8 mouse cellular contexts compared by ENCODE assay signal in the genomic region with DNA sequence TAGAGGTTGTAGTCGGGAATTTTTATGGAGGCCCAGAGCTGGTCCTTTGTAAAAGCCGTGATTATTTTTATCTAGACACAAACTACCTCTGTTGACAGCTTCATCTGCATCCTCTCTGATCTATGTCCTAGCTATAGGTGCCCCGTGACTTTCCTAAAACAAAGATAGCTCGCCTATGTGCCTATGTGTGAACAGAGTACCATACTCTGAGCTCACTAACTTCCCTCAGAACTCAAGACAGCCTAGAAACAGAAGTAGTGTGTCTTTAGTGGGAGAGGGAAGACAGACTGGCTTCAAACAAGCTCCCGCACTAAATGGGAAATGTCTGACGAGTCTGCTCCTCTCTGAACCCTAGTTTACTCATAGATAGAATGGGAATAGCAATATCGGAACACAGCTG. TPM values are rescaled to one million over a fixed set of nuclear protein-coding genes. Genes with fewer than 3 reads are reported as not detected.
DNase-seq lines count a peak whose midpoint lies in the region; ATAC-seq lines count a peak whose summit lies in the region.

No protein-coding gene starts in this region.

- no peak overlapping the region for H3K27ac ChIP-seq in hindbrain, embryonic 10.5 days
- no peak overlapping the region for H3K27ac ChIP-seq in hindbrain, embryonic 16.5 days (ENCODE audit: low read depth, low read length)
- H3K27ac ChIP-seq in brown adipose tissue, adult 24 weeks (replicated peaks; ENCODE audit: low read depth, low read length) = peak overlapping the region; percentile 75; the same call in 1 of the 2 replicates
- H3K27ac ChIP-seq in liver, embryonic 12.5 days = peak overlapping the region; percentile 89

- H3K4me1 ChIP-seq in hindbrain, embryonic 10.5 days (replicated peaks) = peaks cover 36% of the 10 kb centered on the region
- H3K4me1 ChIP-seq in hindbrain, embryonic 16.5 days (ENCODE audit: control insufficient read depth, insufficient read depth, low read depth, low read length) = peaks cover 17% of the 10 kb centered on the region
- H3K4me1 ChIP-seq in brown adipose tissue, adult 24 weeks (ENCODE audit: control insufficient read depth, insufficient read depth, insufficient read length, low read length) = peaks cover 5% of the 10 kb centered on the region
- H3K4me1 ChIP-seq in liver, embryonic 12.5 days = peaks cover 55% of the 10 kb centered on the region

- H3K36me3 ChIP-seq in hindbrain, embryonic 10.5 days = peaks cover 33% of the 10 kb centered on the region
- 0 out of 2 replicates have a peak, but pooled peaks cover under 1% of the 10 kb centered on the region for H3K36me3 ChIP-seq in hindbrain, embryonic 16.5 days (ENCODE audit: control insufficient read depth, insufficient read depth, low read length)
- H3K36me3 ChIP-seq in liver, embryonic 12.5 days = peaks cover 34% of the 10 kb centered on the region

- 80% methylated on average over 7 of the region's 7 CpGs for WGBS in hindbrain, embryonic 10.5 days
- WGBS in hindbrain, embryonic 16.5 days = 85% methylated on average over 7 of the region's 7 CpGs
- WGBS in liver, embryonic 12.5 days (ENCODE audit: insufficient replicate concordance) = 37% methylated on average over 7 of the region's 7 CpGs

- no peak for DNase-seq in hindbrain, embryonic 10.5 days (ENCODE audit: low spot score)
- DNase-seq in A20 (ENCODE audit: low read depth, low spot score) = peak; percentile 37
- no peak for DNase-seq in left cerebral cortex, adult 18-20 months (ENCODE audit: low spot score in 2 of 2)
- no peak for DNase-seq in yolk sac, embryonic 10.5 days (ENCODE audit: low spot score)

- H3K4me3 ChIP-seq in hindbrain, embryonic 10.5 days = peak overlapping the region; percentile 80
- no peak overlapping the region; the same call in 1 of the 2 replicates for H3K4me3 ChIP-seq in hindbrain, embryonic 16.5 days (ENCODE audit: low read length)
- H3K4me3 ChIP-seq in brown adipose tissue, adult 24 weeks (ENCODE audit: insufficient read depth, low read depth, low read length) = peak overlapping the region; percentile 84; the same call in 1 of the 2 replicates
- H3K4me3 ChIP-seq in liver, embryonic 12.5 days = peak overlapping the region; percentile 73

- no peak overlapping the region; the same call in 1 of the 2 replicates for H3K9ac ChIP-seq in hindbrain, embryonic 16.5 days (ENCODE audit: low read depth, low read length)
- H3K9ac ChIP-seq in liver, embryonic 12.5 days = peak overlapping the region; percentile 85

- H3K4me2 ChIP-seq in hindbrain, embryonic 16.5 days (ENCODE audit: low read length) = no peak overlapping the region; the same call in 1 of the 2 replicates
- H3K4me2 ChIP-seq in liver, embryonic 12.5 days = peak overlapping the region; percentile 81

- ATAC-seq in hindbrain, embryonic 16.5 days = no peak
- ATAC-seq in liver, embryonic 12.5 days = no peak
- no peak for ATAC-seq in inflammation-experienced regulatory T-cells, adult 6 months

- H3K27me3 ChIP-seq in hindbrain, embryonic 10.5 days (ENCODE audit: insufficient read depth, poor library complexity, severe bottlenecking) = no peaks in the 10 kb centered on the region
- no peaks in the 10 kb centered on the region for H3K27me3 ChIP-seq in hindbrain, embryonic 16.5 days (replicated peaks; ENCODE audit: control insufficient read depth, insufficient read depth, low read length)
- H3K27me3 ChIP-seq in liver, embryonic 12.5 days (replicated peaks) = no peaks in the 10 kb centered on the region

- H3K9me3 ChIP-seq in hindbrain, embryonic 10.5 days = no peaks in the 10 kb centered on the region
- H3K9me3 ChIP-seq in hindbrain, embryonic 16.5 days (ENCODE audit: control insufficient read depth, low read length) = no peaks in the 10 kb centered on the region
- H3K9me3 ChIP-seq in liver, embryonic 12.5 days (replicated peaks) = no peaks in the 10 kb centered on the region

RNA-seq across cellular contexts. Expression of gene Rabepk, which starts 0.7 kb away (rescaled TPM):
- 31.5 and 43.0 TPM in 2 replicates for polyA plus RNA-seq in hindbrain, embryonic 10.5 days (2016; fragmentation: Nextera tagmentation; extraction: Ambion mirVana)
- 28.7 and 29.7 TPM in 2 replicates for polyA plus RNA-seq in hindbrain, embryonic 16.5 days (2015; fragmentation: Nextera tagmentation; extraction: Ambion mirVana)
- 23.2 and 28.2 TPM in 2 replicates for polyA plus RNA-seq in brown adipose tissue, adult 24 weeks (2012; ENCODE audit: insufficient read depth, insufficient read length, missing spikeins)
- 32.5 and 33.2 TPM in 2 replicates for polyA plus RNA-seq in liver, embryonic 12.5 days (2016; fragmentation: Nextera tagmentation; extraction: Ambion mirVana)
- 10 to 100 TPM; 53.6 to 62.6 (median 58.1) TPM for polyA plus RNA-seq in inflammation-experienced regulatory T-cells, adult 6 months (2017; shearing (Covaris generic))
- 10 to 100 TPM; 32.7 to 36.6 TPM for total RNA-seq in left cerebral cortex, adult 18-20 months (2021)

RNA-seq across cellular contexts. Expression of gene Fbxw2, which starts 25.7 kb away (rescaled TPM):
- 65.6 and 73.6 TPM in 2 replicates for polyA plus RNA-seq in hindbrain, embryonic 10.5 days (2016; fragmentation: Nextera tagmentation; extraction: Ambion mirVana)
- polyA plus RNA-seq in hindbrain, embryonic 16.5 days (2015; fragmentation: Nextera tagmentation; extraction: Ambion mirVana) = 95.2 and 106 TPM in 2 replicates
- 55.3 and 59.9 TPM in 2 replicates for polyA plus RNA-seq in brown adipose tissue, adult 24 weeks (2012; ENCODE audit: insufficient read depth, insufficient read length, missing spikeins)
- 68.6 and 71.9 TPM in 2 replicates for polyA plus RNA-seq in liver, embryonic 12.5 days (2016; fragmentation: Nextera tagmentation; extraction: Ambion mirVana)
- polyA plus RNA-seq in inflammation-experienced regulatory T-cells, adult 6 months (2017; shearing (Covaris generic)) = 10 to 100 TPM; 62.7 to 77.2 (median 72.8) TPM
- total RNA-seq in left cerebral cortex, adult 18-20 months (2021) = 10 to 100 TPM; 89.3 to 94.3 TPM

RNA-seq across cellular contexts. Expression of gene Hspa5, which starts 28.6 kb away (rescaled TPM):
- 614 and 918 TPM in 2 replicates for polyA plus RNA-seq in hindbrain, embryonic 10.5 days (2016; fragmentation: Nextera tagmentation; extraction: Ambion mirVana)
- polyA plus RNA-seq in hindbrain, embryonic 16.5 days (2015; fragmentation: Nextera tagmentation; extraction: Ambion mirVana) = 442 and 458 TPM in 2 replicates
- 188 and 303 TPM in 2 replicates for polyA plus RNA-seq in brown adipose tissue, adult 24 weeks (2012; ENCODE audit: insufficient read depth, insufficient read length, missing spikeins)
- polyA plus RNA-seq in liver, embryonic 12.5 days (2016; fragmentation: Nextera tagmentation; extraction: Ambion mirVana) = 656 and 672 TPM in 2 replicates
- polyA plus RNA-seq in inflammation-experienced regulatory T-cells, adult 6 months (2017; shearing (Covaris generic)) = 100 to 1,000 TPM; 576 to 769 (median 638) TPM
- total RNA-seq in left cerebral cortex, adult 18-20 months (2021) = 100 to 1,000 TPM; 342 to 419 TPM

RNA-seq across cellular contexts. Expression of gene Gm34653, which starts 32.4 kb away (rescaled TPM):
- polyA plus RNA-seq in hindbrain, embryonic 10.5 days (2016; fragmentation: Nextera tagmentation; extraction: Ambion mirVana) = not detected in 2 replicates
- polyA plus RNA-seq in hindbrain, embryonic 16.5 days (2015; fragmentation: Nextera tagmentation; extraction: Ambion mirVana) = not detected in 2 replicates
- polyA plus RNA-seq in brown adipose tissue, adult 24 weeks (2012; ENCODE audit: insufficient read depth, insufficient read length, missing spikeins) = not detected in 2 replicates
- polyA plus RNA-seq in liver, embryonic 12.5 days (2016; fragmentation: Nextera tagmentation; extraction: Ambion mirVana) = 0.07 TPM in 2 replicates
- polyA plus RNA-seq in inflammation-experienced regulatory T-cells, adult 6 months (2017; shearing (Covaris generic)) = not detected
- under 1 TPM in 1 of 2 experiments, not detected in 1; 0.21 TPM for total RNA-seq in left cerebral cortex, adult 18-20 months (2021)

RNA-seq across cellular contexts. Expression of gene Gapvd1, which starts 45.3 kb away (rescaled TPM):
- polyA plus RNA-seq in hindbrain, embryonic 10.5 days (2016; fragmentation: Nextera tagmentation; extraction: Ambion mirVana) = 90.4 and 94.0 TPM in 2 replicates
- 103 and 108 TPM in 2 replicates for polyA plus RNA-seq in hindbrain, embryonic 16.5 days (2015; fragmentation: Nextera tagmentation; extraction: Ambion mirVana)
- 18.7 and 22.6 TPM in 2 replicates for polyA plus RNA-seq in brown adipose tissue, adult 24 weeks (2012; ENCODE audit: insufficient read depth, insufficient read length, missing spikeins)
- polyA plus RNA-seq in liver, embryonic 12.5 days (2016; fragmentation: Nextera tagmentation; extraction: Ambion mirVana) = 87.3 and 93.7 TPM in 2 replicates
- 10 to 100 TPM; 45.5 to 69.9 (median 60.5) TPM for polyA plus RNA-seq in inflammation-experienced regulatory T-cells, adult 6 months (2017; shearing (Covaris generic))
- 100 to 1,000 TPM; 102 to 107 TPM for total RNA-seq in left cerebral cortex, adult 18-20 months (2021)

Comparison
In these comparisons a context has a peak if more than half of its experiments do, and no peak if none do; other contexts are left out.
1. H3K27ac ChIP-seq: peak in brown adipose tissue, adult 24 weeks (single experiment) and liver, embryonic 12.5 days (single experiment); none in hindbrain, embryonic 10.5 days (single experiment) and hindbrain, embryonic 16.5 days (single experiment).